ENCODE assay signal across 14 mouse cellular contexts in genomic region chr2:110408757-110409156, GRCm38 (mm10).
"Had no signal": no experiment of that assay in that cellular context is flagged by ENCODE, and none has a peak within 500 bp of the region (broad histone marks: within the 10 kb centered on the region; RNA-seq: fewer than 3 reads in every experiment).

No protein-coding gene starts in this region.

- DNase-seq: kidney, adult 2 months; kidney, postnatal 25 days; layer of hippocampus, adult 9-11 months; liver; lung, adult 18-20 months; thymus, postnatal 25 days had no signal

- H3K9ac ChIP-seq: intestine, embryonic 15.5 days; liver, embryonic 12.5 days; liver, embryonic 15.5 days; midbrain, embryonic 13.5 days had no signal

- H3K36me3 ChIP-seq: intestine, embryonic 15.5 days; liver, embryonic 12.5 days; liver, embryonic 15.5 days; midbrain, embryonic 10.5 days; midbrain, embryonic 13.5 days had no signal

- H3K4me3 ChIP-seq: intestine, embryonic 15.5 days; layer of hippocampus, adult 2 months; liver, embryonic 12.5 days; liver, embryonic 15.5 days; megakaryocyte, embryonic 14.5 days; midbrain, embryonic 10.5 days; midbrain, embryonic 13.5 days had no signal

- ATAC-seq: intestine, embryonic 15.5 days; liver, embryonic 12.5 days; midbrain, embryonic 13.5 days; midbrain, embryonic 16.5 days had no signal

- H3K27me3 ChIP-seq: intestine, embryonic 15.5 days; liver, embryonic 12.5 days; liver, embryonic 15.5 days; megakaryocyte, embryonic 14.5 days; midbrain, embryonic 13.5 days had no signal

- H3K27ac ChIP-seq: intestine, embryonic 15.5 days; layer of hippocampus, adult 2 months; liver, embryonic 12.5 days; liver, embryonic 15.5 days; midbrain, embryonic 10.5 days; midbrain, embryonic 13.5 days had no signal

- H3K4me2 ChIP-seq: intestine, embryonic 15.5 days; liver, embryonic 12.5 days; liver, embryonic 15.5 days; midbrain, embryonic 13.5 days had no signal

- H3K4me1 ChIP-seq: intestine, embryonic 15.5 days; liver, embryonic 12.5 days; liver, embryonic 15.5 days; megakaryocyte, embryonic 14.5 days; midbrain, embryonic 10.5 days; midbrain, embryonic 13.5 days had no signal

- H3K9me3 ChIP-seq: intestine, embryonic 15.5 days; liver, embryonic 12.5 days; liver, embryonic 15.5 days; midbrain, embryonic 10.5 days; midbrain, embryonic 13.5 days had no signal
